Mouse (Mus musculus) kidney, adult 2 months (tissue): ENCODE results near the gene Arhgap19. TPM values are rescaled to one million over a fixed set of nuclear protein-coding genes. Genes with fewer than 3 reads are reported as not detected.

ENCODE experiments used
- DNase-seq: peaks from one replicate; pipeline ENCODE4 v3.0.0; 2021
- H3K27ac ChIP-seq: fragments of 200-500 bp; 2 replicates; pipeline ENCODE4 v1.5.1; 2012; ENCODE audit warnings: low read depth, low read length, control low read depth, inconsistent platforms; ENCODE audit not compliant: insufficient read depth
- H3K27me3 ChIP-seq: fragments of 200-500 bp; replicated peaks from 2 replicates; pipeline ENCODE4 v1.6.1; 2012; ENCODE audit warnings: mild to moderate bottlenecking, moderate library complexity, low read length, inconsistent platforms; ENCODE audit not compliant: control insufficient read depth, insufficient read depth
- H3K36me3 ChIP-seq: fragments of 200-500 bp; 2 replicates; pipeline ENCODE4 v1.6.1; 2012; ENCODE audit warnings: mild to moderate bottlenecking, moderate library complexity, low read length, inconsistent platforms; ENCODE audit not compliant: control insufficient read depth, insufficient read depth
- H3K4me1 ChIP-seq: fragments of 200-500 bp; 2 replicates; pipeline ENCODE4 v1.6.1; 2011; ENCODE audit warnings: low read length; ENCODE audit not compliant: control insufficient read depth, insufficient read depth
- H3K4me3 ChIP-seq: fragments of 200-500 bp; 2 replicates; pipeline ENCODE4 v1.5.1; 2011; ENCODE audit warnings: mild to moderate bottlenecking, low read depth, low read length, control low read depth; ENCODE audit not compliant: insufficient read depth
- CTCF ChIP-seq: fragments of 200-500 bp; conservative IDR thresholded peaks from 2 replicates; pipeline ENCODE4 v1.5.1; 2011; ENCODE audit warnings: low read depth, mild to moderate bottlenecking, control low read depth, low read length, moderate library complexity, mixed read lengths; ENCODE audit not compliant: insufficient read depth, insufficient read length
- POLR2A ChIP-seq: fragments of 200-500 bp; IDR thresholded peaks from one replicate; pipeline ENCODE4 v1.6.1; 2011; ENCODE audit warnings: low read depth, low read length, control low read depth
- WGBS: fragments of 180-500 bp; shearing (Covaris S2); methylation state at CpG from one replicate; pipeline ENCODE4 v1.1.7; 2018; 5-methylcytosine and 5-hydroxymethylcytosine counted together
- polyA plus RNA-seq: library from polyadenylated mRNA; depleted of rRNA; stranded (reverse); fragments of >200 nt; gene quantifications from 2 replicates; pipeline ENCODE4 v1.2.3, GENCODE M21; 2012

Arhgap19 gene
- polyA plus RNA-seq, 1 experiment: 1.3 TPM

DNA sequence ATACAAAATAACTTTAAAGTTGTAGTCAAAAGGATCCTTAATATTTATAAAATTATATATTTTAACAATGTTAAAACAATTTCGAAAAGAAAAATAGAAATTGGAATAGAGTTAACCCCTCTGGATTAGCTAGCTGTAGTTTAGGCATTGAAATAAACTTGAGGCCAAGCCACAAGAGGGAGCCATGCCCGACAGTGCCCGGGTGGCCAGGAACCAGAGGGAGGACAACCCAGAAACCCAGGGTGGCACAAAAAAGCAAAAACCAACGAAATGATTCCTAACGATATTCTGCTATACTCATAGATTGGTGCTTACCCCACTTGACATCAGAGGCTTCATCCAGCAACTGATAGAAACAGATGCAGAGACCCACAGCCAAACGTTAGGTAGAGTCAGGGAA is 24.3 kb downstream of the Arhgap19 start:
- DNase-seq: no peak
- Histone ChIP-seq H3K36me3 (no peaks in the 10 kb centered on the region), H3K4me3 (no peak overlapping the region), H3K27me3 (no peaks in the 10 kb centered on the region), H3K27ac (no peak overlapping the region), H3K4me1 (no peaks in the 10 kb centered on the region)
- TF ChIP-seq POLR2A: no peak
- peak; percentile 41 for TF ChIP-seq CTCF
- 83% methylated on average over 6 of the region's 6 CpGs for WGBS

DNA sequence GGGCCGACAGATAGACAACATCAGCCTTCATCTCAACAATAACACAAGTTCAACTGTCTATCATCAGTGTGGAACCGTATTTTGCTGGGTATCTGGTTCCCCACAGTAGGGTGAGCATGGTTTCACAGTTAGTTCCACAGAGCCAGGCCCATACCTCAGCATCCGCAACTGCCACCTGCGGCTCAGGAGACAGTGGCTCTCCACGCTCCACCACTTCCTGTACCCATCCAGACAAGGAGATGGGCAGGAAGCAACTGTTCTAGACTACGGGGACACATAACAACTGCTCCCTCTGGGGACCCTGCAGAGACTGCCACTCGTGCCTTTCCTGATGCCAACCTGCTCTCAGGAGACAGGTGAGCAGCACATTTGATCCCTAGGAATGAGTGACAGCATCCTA is 33.1 kb downstream of the Arhgap19 start:
- TF ChIP-seq POLR2A (no peak), CTCF (no peak)
- Histone ChIP-seq H3K36me3 (no peaks in the 10 kb centered on the region), H3K4me1 (no peaks in the 10 kb centered on the region), H3K4me3 (no peak overlapping the region), H3K27ac (no peak overlapping the region), H3K27me3 (no peaks in the 10 kb centered on the region)
- WGBS: 93% methylated on average over 7 of the region's 7 CpGs
- DNase-seq: no peak

DNA sequence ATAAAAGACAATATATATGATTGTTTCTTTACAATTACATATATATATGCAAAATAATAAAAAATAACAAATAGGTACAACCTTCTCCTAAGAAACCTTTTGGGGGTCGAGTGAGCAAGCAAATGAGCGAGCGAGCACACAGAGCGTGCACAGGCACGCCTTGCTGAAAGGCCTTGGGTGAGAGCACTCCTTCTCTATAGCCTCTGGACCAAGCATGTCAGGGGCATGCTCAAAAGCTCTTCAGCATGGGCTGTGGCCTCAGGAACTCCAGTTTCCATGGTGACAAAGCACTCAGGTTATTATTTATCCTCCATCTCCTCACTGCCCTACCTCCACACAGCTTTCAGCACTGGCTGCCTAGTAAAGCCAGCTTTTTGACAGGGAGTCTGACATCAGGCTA is 35.2 kb downstream of the Arhgap19 start:
- 88% methylated on average over 5 of the region's 5 CpGs for WGBS
- TF ChIP-seq POLR2A (no peak), CTCF (no peak)

DNA sequence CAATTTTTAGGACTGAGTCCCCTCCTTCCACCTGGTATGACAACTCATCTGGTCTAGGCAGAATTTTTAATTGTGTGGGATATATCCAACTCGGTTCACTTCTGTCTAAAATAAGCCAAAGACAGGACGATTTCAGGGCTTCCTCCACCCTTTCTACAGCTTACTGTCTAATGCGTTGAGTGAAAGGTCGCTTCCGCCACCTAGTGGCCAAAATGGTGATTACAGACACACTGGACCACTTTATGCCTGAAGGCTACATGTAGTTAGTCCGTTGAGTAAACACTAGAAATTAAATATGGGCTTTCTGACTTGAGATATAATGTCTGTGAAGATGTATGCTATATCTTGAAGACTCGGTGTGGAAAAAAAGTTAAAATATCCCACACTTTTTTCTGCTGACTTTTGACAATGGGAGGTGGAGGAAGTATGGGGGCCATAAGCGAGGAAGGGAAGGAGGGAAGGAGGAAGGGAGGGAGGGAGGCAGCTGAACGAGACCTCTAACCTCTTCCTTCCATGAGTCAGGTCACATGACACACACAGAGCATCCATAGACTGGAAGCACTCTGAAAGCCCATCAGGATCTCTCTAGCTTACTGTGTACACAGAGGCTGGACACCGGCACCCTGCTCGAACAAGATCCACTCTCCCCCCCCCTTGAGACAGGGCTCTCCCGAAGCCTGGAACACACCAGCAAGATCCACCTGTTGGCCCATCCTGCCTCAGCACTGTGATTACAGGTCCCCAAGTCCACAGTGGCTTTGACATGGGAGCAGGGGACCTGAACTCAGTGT is 37.8 kb downstream of the Arhgap19 start:
- 27% methylated on average over 12 of the region's 12 CpGs for WGBS
- Histone ChIP-seq H3K4me1 (no peaks in the 10 kb centered on the region), H3K36me3 (no peaks in the 10 kb centered on the region), H3K27ac (no peak overlapping the region), H3K27me3 (no peaks in the 10 kb centered on the region), H3K4me3 (no peak overlapping the region)
- peak; percentile 85 for DNase-seq
- TF ChIP-seq POLR2A (no peak), CTCF (peak; percentile 91)

More for the DNA sequence above, 35.2 kb downstream of the Arhgap19 start:
- Histone ChIP-seq H3K27me3 (no peaks in the 10 kb centered on the region), H3K4me3 (no peak overlapping the region), H3K4me1 (no peaks in the 10 kb centered on the region), H3K36me3 (no peaks in the 10 kb centered on the region), H3K27ac (no peak overlapping the region)
- DNase-seq: no peak

DNA sequence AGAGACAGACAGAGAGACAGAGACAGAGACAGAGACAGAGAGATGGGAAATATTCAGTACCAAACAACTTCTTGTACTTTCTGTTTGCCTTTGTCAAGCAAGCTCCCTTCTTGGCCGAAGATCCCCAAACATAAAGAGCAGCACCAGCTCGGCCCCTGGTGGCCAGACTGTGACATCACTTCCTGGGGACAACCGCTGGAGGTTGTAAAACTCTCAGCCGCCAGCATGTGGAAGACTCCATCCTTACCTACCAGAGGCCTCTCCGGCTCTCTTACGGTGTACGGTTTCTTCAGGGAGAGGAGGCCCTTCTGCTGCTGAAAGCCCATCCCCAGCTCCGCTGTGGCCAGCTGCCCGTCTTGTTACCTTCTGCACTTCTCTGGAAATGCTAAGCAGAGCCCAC is 40.3 kb downstream of the Arhgap19 start:
- TF ChIP-seq CTCF: peak; percentile 51; the same call in 1 of the 2 replicates
- no peak for TF ChIP-seq POLR2A
- no peak overlapping the region for H3K4me3 ChIP-seq
- no peaks in the 10 kb centered on the region for H3K27me3 ChIP-seq
- DNase-seq: peak; percentile 25
- no peaks in the 10 kb centered on the region for H3K4me1 ChIP-seq
- H3K36me3 ChIP-seq: no peaks in the 10 kb centered on the region
- WGBS: 38% methylated on average over 9 of the region's 9 CpGs
- no peak overlapping the region for H3K27ac ChIP-seq

DNA sequence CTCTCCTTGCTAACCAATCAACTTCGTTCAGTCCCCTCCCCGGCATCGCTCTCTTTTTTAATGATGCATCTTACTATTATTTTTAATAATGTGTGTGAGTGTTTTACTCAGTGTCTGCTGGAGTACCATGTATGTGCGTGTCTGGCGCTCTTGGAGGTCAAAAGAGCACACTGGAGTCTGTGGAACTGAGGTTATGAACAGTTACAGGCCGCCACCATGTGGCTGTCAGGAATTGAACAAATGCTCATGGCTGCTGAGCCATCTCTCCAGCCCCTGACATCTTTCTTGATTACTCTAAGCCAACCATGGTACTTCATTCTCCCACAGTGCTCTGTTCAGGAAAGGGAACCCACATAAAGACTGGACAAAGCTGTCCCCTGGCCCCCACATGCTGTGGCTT is 42.1 kb downstream of the Arhgap19 start:
- DNase-seq: no peak
- TF ChIP-seq CTCF: no peak
- no peak for TF ChIP-seq POLR2A
- Histone ChIP-seq H3K27me3 (no peaks in the 10 kb centered on the region), H3K36me3 (no peaks in the 10 kb centered on the region), H3K4me3 (no peak overlapping the region), H3K4me1 (no peaks in the 10 kb centered on the region), H3K27ac (no peak overlapping the region)
- 85% methylated on average over 6 of the region's 6 CpGs for WGBS

DNA sequence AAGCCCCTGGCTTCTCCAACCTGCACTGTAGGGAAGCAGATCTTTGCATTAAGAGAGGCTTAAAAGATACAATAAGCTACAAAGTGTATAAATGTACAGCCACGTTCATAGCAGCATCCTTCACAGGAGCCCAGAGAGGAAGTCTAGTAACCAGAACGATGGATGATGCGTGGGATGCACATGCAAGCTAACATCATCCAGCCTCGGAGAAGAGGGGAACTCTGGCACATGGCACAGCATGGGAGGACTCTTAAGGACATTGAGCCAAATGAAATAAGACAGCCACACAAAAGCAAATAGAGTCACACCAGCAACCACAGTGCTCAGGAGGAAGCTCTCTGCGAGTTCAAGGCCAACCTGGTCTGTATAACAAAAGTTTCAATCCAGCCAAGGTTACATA is 42.6 kb downstream of the Arhgap19 start:
- TF ChIP-seq POLR2A (no peak), CTCF (no peak)
- Histone ChIP-seq H3K4me1 (no peaks in the 10 kb centered on the region), H3K27ac (no peak overlapping the region), H3K4me3 (no peak overlapping the region), H3K27me3 (no peaks in the 10 kb centered on the region), H3K36me3 (no peaks in the 10 kb centered on the region)
- WGBS: 83% methylated on average over 5 of the region's 5 CpGs
- DNase-seq: no peak
